Mouse (Mus musculus): ENCODE results near the gene Fcgr4.

GRCm38 (mm10) chr1:171018737-171019136 is at the start of gene Fcgr4:
- TF ChIP-seq ZC3H11A (IDR thresholded peaks at IDR 0.05; ENCODE audit: low read depth, low read length) (no peak), MAX (IDR thresholded peaks at IDR 0.05; ENCODE audit: low read length) (no peak), MYB (IDR thresholded peaks at IDR 0.05; ENCODE audit: low read depth, low read length) (no peak)

Measured in MEL (cell line).